Mouse (Mus musculus): ENCODE measurements around the gene Slc24a2.

The Slc24a2 gene

GRCm38 (mm10) chr4:87041412-87041997 lies 188.8 kb downstream of the Slc24a2 start:
- DNase-seq (ENCODE audit: low spot score), result no peak

DNA sequence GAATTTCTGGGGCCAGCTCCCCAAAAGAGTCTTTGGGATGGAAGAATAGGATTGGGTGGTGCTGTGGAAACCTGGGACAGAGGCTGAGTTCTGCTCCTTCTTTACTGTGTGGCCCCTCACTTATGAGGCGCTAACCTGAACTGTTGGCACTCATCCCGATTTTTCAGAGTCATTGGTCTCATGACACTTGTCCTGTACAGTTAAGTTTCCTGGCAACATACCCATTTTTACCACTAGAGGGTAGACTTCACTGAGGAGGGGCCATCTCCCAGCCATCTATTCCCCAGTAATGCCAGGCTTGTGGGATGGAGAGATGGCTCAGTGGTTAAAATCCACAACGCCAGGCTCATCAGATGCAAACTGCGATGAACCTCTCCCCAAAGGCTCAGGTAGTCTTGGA lies 192.7 kb downstream of the Slc24a2 start:
- no peak for DNase-seq (ENCODE audit: low spot score)

DNA sequence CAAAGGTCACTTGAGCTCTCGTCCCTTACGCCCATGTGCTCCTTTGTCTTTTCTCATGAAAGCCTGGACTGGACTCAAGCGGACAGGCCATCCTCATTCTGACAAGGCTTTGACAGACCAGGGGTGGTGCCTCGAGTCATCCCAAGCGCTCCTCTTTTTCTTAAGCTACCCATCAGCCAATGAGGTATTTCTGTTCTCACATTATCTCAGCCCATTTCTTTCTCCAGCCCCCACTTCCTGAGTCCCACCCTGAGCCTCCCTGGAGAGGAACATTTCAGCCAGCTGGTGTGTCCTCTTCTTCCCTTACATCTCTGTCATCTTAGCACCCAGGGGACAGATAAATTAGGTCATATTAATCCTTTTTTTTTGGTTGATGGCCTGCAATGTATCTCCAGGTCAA lies 193.8 kb downstream of the Slc24a2 start:
- no peak for DNase-seq (ENCODE audit: low spot score)

DNA sequence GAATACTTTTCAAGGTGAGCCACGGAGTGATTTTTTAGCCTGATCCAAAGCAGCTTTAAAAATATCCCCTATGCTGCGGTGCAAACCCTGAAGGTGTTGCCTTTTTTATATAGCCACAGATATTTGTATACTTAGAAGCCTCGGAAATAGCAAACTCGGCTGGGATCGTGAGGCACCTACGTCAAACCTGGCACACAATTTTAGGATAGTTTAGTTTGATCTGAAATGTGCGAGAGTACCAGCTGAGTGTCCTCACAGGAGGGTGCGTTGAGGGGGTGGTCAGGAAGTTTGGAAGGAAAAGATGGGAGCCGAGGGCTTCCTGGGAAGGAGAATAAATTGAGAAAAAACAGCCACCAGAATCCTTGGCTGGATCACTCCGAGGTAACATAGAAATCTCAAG lies 194.6 kb downstream of the Slc24a2 start:
- no peak for DNase-seq (ENCODE audit: low spot score)

- no peak for DNase-seq (ENCODE audit: low spot score)
Measured at GRCm38 (mm10) chr4:87032632-87033031, 197.6 kb downstream of the Slc24a2 start.

- DNase-seq (ENCODE audit: low spot score), result no peak
Measured at GRCm38 (mm10) chr4:87031076-87031475, 199.2 kb downstream of the Slc24a2 start.

GRCm38 (mm10) chr4:87026311-87027151 lies 203.7 kb downstream of the Slc24a2 start:
- DNase-seq (ENCODE audit: low spot score), result no peak

GRCm38 (mm10) chr4:87024556-87024955 lies 205.7 kb downstream of the Slc24a2 start:
- DNase-seq (ENCODE audit: low spot score), result no peak

DNA sequence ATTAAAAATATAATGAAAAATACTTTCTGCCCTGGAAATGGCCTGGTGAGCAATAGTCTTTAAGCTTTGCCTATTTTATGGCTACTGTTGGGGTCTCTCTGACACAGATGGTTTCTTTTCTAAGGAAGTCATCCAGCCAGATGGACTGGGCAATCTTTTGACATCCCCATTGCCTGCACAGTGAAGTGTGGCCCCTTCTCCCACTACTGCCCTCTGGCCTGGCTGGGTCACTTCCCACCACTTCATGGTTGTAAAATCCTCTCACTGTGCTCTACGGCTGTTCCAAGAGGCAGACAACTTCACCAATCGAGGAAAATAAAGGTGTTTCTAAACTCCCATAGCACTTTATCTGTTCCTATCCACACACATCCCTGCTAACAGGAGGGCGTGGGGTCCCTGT lies 208.7 kb downstream of the Slc24a2 start:
- no peak for DNase-seq (ENCODE audit: low spot score)

DNA sequence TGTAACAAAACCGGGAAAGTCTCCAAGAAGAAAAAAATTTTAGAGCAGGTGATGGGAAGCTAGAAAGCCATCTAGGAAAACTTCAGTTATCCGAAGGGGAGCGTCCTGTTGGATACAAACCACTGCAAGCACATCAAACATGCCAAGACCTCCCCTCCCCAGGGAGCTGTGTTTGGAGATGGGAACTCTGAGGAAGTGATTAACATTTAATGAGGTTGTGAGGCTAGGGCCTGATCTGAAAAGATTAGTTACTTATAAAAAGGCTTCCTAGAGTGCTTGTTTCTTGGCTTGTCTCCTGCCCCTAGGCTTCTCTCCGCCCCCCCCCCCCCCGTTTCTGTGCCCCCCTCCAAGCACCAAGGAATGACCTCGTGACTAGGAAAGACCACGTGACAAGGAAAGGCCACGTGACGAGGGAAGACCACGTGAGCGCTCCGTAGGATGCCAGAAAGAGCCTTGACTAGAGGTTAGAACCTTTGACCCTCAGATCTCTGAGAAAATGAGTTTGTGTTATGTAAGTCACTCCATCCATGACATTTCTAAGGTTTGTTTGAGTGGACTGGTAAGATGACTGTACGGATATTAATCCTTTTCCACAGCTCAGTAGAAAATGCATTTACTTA lies 210.7 kb downstream of the Slc24a2 start:
- no peak for DNase-seq (ENCODE audit: low spot score)

GRCm38 (mm10) chr4:87018073-87018997 lies 211.9 kb downstream of the Slc24a2 start:
- no peak for DNase-seq (ENCODE audit: low spot score)

DNA sequence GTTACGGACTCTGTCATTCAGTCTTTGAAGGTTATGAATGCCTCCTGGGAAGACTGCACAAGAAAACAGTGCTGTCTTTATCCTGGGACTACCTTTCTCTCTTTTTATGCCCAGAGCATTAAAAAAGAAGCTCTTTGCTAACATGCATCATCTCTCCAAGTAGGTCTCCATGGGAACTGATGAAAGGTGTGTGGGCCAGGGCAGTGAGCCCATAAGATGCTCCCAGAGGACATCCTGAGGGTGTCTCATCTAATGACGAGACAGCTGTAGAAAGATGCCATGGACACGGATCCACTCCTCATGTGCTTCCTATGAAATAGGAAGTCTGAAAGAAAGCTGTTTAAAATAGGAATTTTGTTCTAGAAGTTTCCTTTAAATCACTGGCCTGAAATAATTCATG lies 212.8 kb downstream of the Slc24a2 start:
- no peak for DNase-seq (ENCODE audit: low spot score)

- DNase-seq (ENCODE audit: low spot score), result no peak
Measured at GRCm38 (mm10) chr4:87015746-87016145, 214.5 kb downstream of the Slc24a2 start.

DNA sequence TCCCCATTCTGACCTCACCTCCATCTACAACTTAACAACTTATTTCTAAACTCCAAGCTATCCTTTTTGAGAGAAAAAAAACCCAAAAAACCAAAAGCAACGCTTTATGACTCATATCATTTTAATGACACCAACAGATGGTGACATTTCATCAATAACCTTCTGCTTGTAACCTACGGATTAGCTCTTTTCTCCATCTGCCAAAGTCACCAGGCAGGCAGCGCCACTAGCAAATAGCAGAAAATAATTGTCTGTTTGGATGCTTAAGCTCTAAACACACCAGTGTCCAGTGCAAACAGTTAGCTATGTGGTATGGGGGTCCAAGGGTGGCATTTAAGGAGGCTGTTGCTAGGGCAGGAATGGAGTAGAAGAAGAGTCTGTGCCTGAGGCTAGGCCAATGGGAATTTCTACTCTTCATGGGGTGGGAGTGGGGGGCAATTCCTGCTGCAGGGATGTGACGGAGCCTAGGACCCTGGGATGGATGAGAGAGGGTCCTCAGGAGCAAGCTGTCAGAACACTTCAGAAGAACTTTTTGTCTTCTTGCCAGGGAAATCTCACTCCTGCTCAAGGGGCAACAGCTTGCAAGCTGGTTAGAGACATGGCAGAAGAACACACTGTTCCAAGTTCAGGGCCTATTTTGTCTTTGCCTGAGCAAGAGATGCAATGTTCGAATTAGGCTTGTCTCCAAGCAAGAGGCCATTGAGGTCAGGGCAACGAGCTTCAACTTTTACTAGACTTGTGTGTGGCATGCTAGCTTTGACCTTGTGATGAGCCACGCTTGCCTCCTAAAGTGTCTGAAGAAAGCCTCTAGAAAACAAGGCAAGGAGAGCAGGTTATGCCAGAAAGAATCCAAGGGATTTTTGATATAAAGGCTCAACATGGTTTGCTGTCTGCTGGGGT lies 216.3 kb downstream of the Slc24a2 start:
- no peak for DNase-seq (ENCODE audit: low spot score)

DNA sequence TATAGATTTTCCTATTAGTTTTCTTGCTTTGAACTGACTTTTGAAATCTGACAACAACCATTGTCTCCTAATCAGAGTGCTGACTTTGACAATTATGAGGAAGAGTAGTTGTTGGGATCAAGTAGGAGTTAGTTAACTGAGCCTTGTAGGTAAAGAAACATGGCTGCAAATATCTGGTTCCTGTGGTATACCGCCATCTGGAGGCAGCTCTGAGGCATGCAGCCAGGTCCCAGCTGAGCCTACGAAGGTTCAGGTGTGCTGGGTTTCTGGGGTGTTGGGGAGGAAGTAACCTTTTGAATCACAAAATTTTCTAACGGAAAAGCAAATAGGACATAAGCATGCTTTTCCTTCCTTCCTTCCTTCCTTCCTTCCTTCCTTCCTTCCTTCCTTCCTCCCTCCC lies 237.8 kb downstream of the Slc24a2 start:
- no peak for DNase-seq (ENCODE audit: low spot score)

DNA sequence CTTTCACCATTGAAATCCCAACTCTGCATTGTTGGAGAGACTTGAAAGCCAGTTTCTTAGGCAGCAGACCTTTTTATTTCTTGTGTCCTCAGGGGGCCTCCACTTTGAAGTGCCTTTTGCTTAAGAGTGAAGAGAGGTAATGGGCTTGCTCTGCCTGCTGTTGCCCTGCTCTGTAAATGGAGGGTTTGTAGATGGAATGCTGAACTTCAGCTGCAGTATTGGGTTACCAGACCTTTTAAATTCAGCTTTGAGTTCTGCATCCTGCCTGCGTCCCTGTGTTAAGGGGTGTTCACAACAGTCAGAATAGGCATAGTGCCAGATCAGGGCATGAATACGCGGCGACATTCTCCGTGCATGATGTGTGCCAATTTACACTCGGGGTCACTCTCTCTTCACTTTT lies 241.0 kb downstream of the Slc24a2 start:
- DNase-seq (ENCODE audit: low spot score), result no peak

- DNase-seq (ENCODE audit: low spot score), result no peak
Measured at GRCm38 (mm10) chr4:86987846-86988245, 242.4 kb downstream of the Slc24a2 start.

GRCm38 (mm10) chr4:86977272-86977671 lies 253.0 kb downstream of the Slc24a2 start:
- DNase-seq (ENCODE audit: low spot score), result no peak

GRCm38 (mm10) chr4:86957576-86958411 lies 272.5 kb downstream of the Slc24a2 start:
- no peak for DNase-seq (ENCODE audit: low spot score)

GRCm38 (mm10) chr4:86955448-86955847 lies 274.8 kb downstream of the Slc24a2 start:
- no peak for DNase-seq (ENCODE audit: low spot score)
